Mouse (Mus musculus) left cerebral cortex, postnatal 25 days (tissue): ENCODE data around the gene Zfp830. TPM values are rescaled to one million over a fixed set of nuclear protein-coding genes. Genes with fewer than 3 reads are reported as not detected.

Source experiments
- DNase-seq, 2 experiments: peaks; one replicate each; pipeline ENCODE4 v3.0.0; 2022; ENCODE audit warnings: low spot score in 2 of 2, mixed read lengths in 1 of 2
- intact Hi-C: fragments of 180-260 bp; cut with DNase I; formaldehyde crosslinking; loops from one replicate; pipeline ENCODE4 v1.15.1; 2025
- total RNA-seq, 2 experiments: library from RNA; stranded (reverse); gene quantifications; 2 replicates each; pipeline ENCODE4 v1.2.3; 2021

The Zfp830 gene
- total RNA-seq, 2 experiments from 2014 or later: 15.5 to 17.3 TPM

- intact Hi-C loops: no loop called here
- DNase-seq: no peak
Observed at GRCm38 (mm10) chr11:82808485-82808884, 44.3 kb downstream of the Zfp830 start.

Other genes with a start within 250 kb of the Zfp830 start
- under 1 TPM in 1 of 2 experiments, not detected in 1; 0.25 TPM for gene Cct6b, start within 50 bp of the Zfp830 start, total RNA-seq
- gene Lig3, start 16.8 kb downstream of the Zfp830 start, total RNA-seq: 10 to 100 TPM; 23.1 to 26.4 TPM
- 1 to 10 TPM; 8.6 to 9.7 TPM for gene Rffl, start 106.9 kb downstream of the Zfp830 start, total RNA-seq
- 10 to 100 TPM; 14.1 to 16.6 TPM for gene Rad51d, start 126.3 kb downstream of the Zfp830 start, total RNA-seq
- gene Fndc8, start 127.8 kb downstream of the Zfp830 start, total RNA-seq: not detected
- 10 to 100 TPM; 32.3 to 32.8 TPM for gene Nle1, start 144.1 kb downstream of the Zfp830 start, total RNA-seq
- 1 to 10 TPM; 1.8 to 3.1 TPM for gene Unc45b, start 146.2 kb downstream of the Zfp830 start, total RNA-seq
- 1 to 10 TPM; 4.4 to 4.5 TPM for gene Slfn5, start 187.0 kb downstream of the Zfp830 start, total RNA-seq
- gene Slfn9, start 227.5 kb downstream of the Zfp830 start, total RNA-seq: under 1 TPM; 0.48 to 0.57 TPM